In genomic region chr9:79965600-79966392, GRCm38 (mm10) we compare ENCODE assay signal across 13 mouse cellular contexts. TPM values are rescaled to one million over a fixed set of nuclear protein-coding genes. Genes with fewer than 3 reads are reported as not detected.
DNase-seq lines count a peak whose midpoint lies in the region; ATAC-seq lines count a peak whose summit lies in the region.
"Had no signal": no experiment of that assay in that cellular context is flagged by ENCODE, and none has a peak within 500 bp of the region (broad histone marks: within the 10 kb centered on the region; RNA-seq: fewer than 3 reads in every experiment).

No protein-coding gene starts in this region.

- H3K27me3 ChIP-seq in heart, embryonic 11.5 days (ENCODE audit: control insufficient read depth, insufficient read depth, low read length) = no peaks in the 10 kb centered on the region
- H3K27me3 ChIP-seq in heart, embryonic 16.5 days (ENCODE audit: control insufficient read depth, insufficient read depth, low read length) = no peaks in the 10 kb centered on the region
- no peaks in the 10 kb centered on the region for H3K27me3 ChIP-seq in lung, embryonic 15.5 days
- no peaks in the 10 kb centered on the region for H3K27me3 ChIP-seq in forebrain, embryonic 16.5 days (replicated peaks; ENCODE audit: control insufficient read depth, insufficient read depth, low read length)
- H3K27me3 ChIP-seq: forebrain, embryonic 13.5 days; liver, embryonic 15.5 days; neural tube, embryonic 13.5 days had no signal

- H3K9ac ChIP-seq in heart, embryonic 11.5 days (ENCODE audit: low read depth, low read length) = no peak overlapping the region
- H3K9ac ChIP-seq in heart, embryonic 16.5 days (ENCODE audit: low read length) = no peak overlapping the region
- H3K9ac ChIP-seq in lung, embryonic 15.5 days = no peak overlapping the region
- no peak overlapping the region for H3K9ac ChIP-seq in forebrain, embryonic 16.5 days (replicated peaks; ENCODE audit: low read depth, low read length)
- H3K9ac ChIP-seq: forebrain, embryonic 13.5 days; liver, embryonic 15.5 days; neural tube, embryonic 13.5 days had no signal

- H3K4me3 ChIP-seq in heart, embryonic 11.5 days (ENCODE audit: low read depth, low read length) = no peak overlapping the region
- H3K4me3 ChIP-seq in heart, embryonic 16.5 days (ENCODE audit: low read length) = no peak overlapping the region; the same call in 1 of the 2 replicates
- 0 out of 2 replicates have a peak overlapping the region, but pooled peaks have one; percentile 15 for H3K4me3 ChIP-seq in lung, embryonic 15.5 days
- H3K4me3 ChIP-seq in forebrain, embryonic 16.5 days (replicated peaks; ENCODE audit: low read length) = no peak overlapping the region
- H3K4me3 ChIP-seq: forebrain, embryonic 13.5 days; liver, embryonic 15.5 days; neural tube, embryonic 13.5 days had no signal

- WGBS in heart, embryonic 11.5 days (ENCODE audit: insufficient replicate concordance) = 71% methylated on average over 14 of the region's 14 CpGs
- WGBS in heart, embryonic 16.5 days = 46% methylated on average over 14 of the region's 14 CpGs
- 39% methylated on average over 14 of the region's 14 CpGs for WGBS in lung, embryonic 15.5 days
- WGBS in forebrain, embryonic 16.5 days = 89% methylated on average over 14 of the region's 14 CpGs

- H3K9me3 ChIP-seq in heart, embryonic 11.5 days (replicated peaks; ENCODE audit: control insufficient read depth, low read length) = no peaks in the 10 kb centered on the region
- H3K9me3 ChIP-seq in heart, embryonic 16.5 days (replicated peaks; ENCODE audit: control insufficient read depth, low read length) = no peaks in the 10 kb centered on the region
- no peaks in the 10 kb centered on the region for H3K9me3 ChIP-seq in lung, embryonic 15.5 days
- no peaks in the 10 kb centered on the region for H3K9me3 ChIP-seq in forebrain, embryonic 16.5 days (ENCODE audit: control insufficient read depth, low read length)
- H3K9me3 ChIP-seq: forebrain, embryonic 13.5 days; liver, embryonic 15.5 days; neural tube, embryonic 13.5 days had no signal

- H3K27ac ChIP-seq in heart, embryonic 11.5 days (ENCODE audit: low read depth, low read length) = no peak overlapping the region
- peak overlapping the region; percentile 67 for H3K27ac ChIP-seq in heart, embryonic 16.5 days (ENCODE audit: low read length)
- no peak overlapping the region for H3K27ac ChIP-seq in lung, embryonic 15.5 days
- H3K27ac ChIP-seq in forebrain, embryonic 16.5 days (ENCODE audit: low read length) = no peak overlapping the region
- H3K27ac ChIP-seq: forebrain, embryonic 13.5 days; liver, embryonic 15.5 days; neural tube, embryonic 13.5 days had no signal

- no peaks in the 10 kb centered on the region for H3K36me3 ChIP-seq in heart, embryonic 11.5 days (ENCODE audit: control insufficient read depth, insufficient read depth, low read length)
- H3K36me3 ChIP-seq in heart, embryonic 16.5 days (ENCODE audit: control insufficient read depth, insufficient read depth) = no peaks in the 10 kb centered on the region
- H3K36me3 ChIP-seq in lung, embryonic 15.5 days = no peaks in the 10 kb centered on the region
- H3K36me3 ChIP-seq in forebrain, embryonic 16.5 days (ENCODE audit: control insufficient read depth, insufficient read depth) = no peaks in the 10 kb centered on the region
- H3K36me3 ChIP-seq: liver, embryonic 15.5 days; neural tube, embryonic 13.5 days had no signal

- no peak overlapping the region for H3K4me2 ChIP-seq in heart, embryonic 11.5 days
- H3K4me2 ChIP-seq in heart, embryonic 16.5 days (ENCODE audit: low read depth, low read length) = peak overlapping the region; percentile 50
- H3K4me2 ChIP-seq in lung, embryonic 15.5 days = peak overlapping the region; percentile 43
- no peak overlapping the region for H3K4me2 ChIP-seq in forebrain, embryonic 16.5 days (ENCODE audit: low read length)
- H3K4me2 ChIP-seq: forebrain, embryonic 13.5 days; liver, embryonic 15.5 days; neural tube, embryonic 13.5 days had no signal

- peaks cover 43% of the 10 kb centered on the region for H3K4me1 ChIP-seq in heart, embryonic 11.5 days (ENCODE audit: control insufficient read depth, insufficient read depth, low read length)
- H3K4me1 ChIP-seq in heart, embryonic 16.5 days (ENCODE audit: control insufficient read depth, insufficient read depth, low read length) = peaks cover 58% of the 10 kb centered on the region
- peaks cover 35% of the 10 kb centered on the region for H3K4me1 ChIP-seq in lung, embryonic 15.5 days
- no peaks in the 10 kb centered on the region for H3K4me1 ChIP-seq in forebrain, embryonic 16.5 days (replicated peaks; ENCODE audit: control insufficient read depth, insufficient read depth, low read length)
- H3K4me1 ChIP-seq: liver, embryonic 15.5 days had no signal

- peak; percentile 98 for DNase-seq in heart, adult 11 months
- DNase-seq in adrenal gland, postnatal 25 days = peak; percentile 38
- DNase-seq in right cerebral cortex, adult 2 months (ENCODE audit: low spot score in 2 of 2) = no peak
- DNase-seq in cerebellum, adult 11 months = no peak
- DNase-seq: B cell, adult 2 months; cerebellum, adult 9-11 months had no signal

- no peak for ATAC-seq in heart, embryonic 11.5 days (replicated peaks; ENCODE audit: insufficient number of reproducible peaks, low FRiP score, low TSS enrichment)
- ATAC-seq in heart, embryonic 16.5 days (replicated peaks; ENCODE audit: extremely low read depth, insufficient read depth, low FRiP score) = 0 out of 2 replicates have a peak, but pooled peaks have one; percentile 30
- peak; percentile 50; the same call in 1 of the 2 replicates for ATAC-seq in lung, embryonic 15.5 days (ENCODE audit: borderline replicate concordance, extremely low read depth, low FRiP score, low TSS enrichment)
- ATAC-seq in forebrain, embryonic 16.5 days = no peak
- ATAC-seq: forebrain, embryonic 13.5 days had no signal

RNA-seq across cellular contexts. Expression of gene Filip1, which starts 46.9 kb away (rescaled TPM):
- polyA plus RNA-seq in heart, embryonic 11.5 days (2014; fragmentation: Nextera tagmentation; extraction: Ambion mirVana) = 17.0 and 19.8 TPM in 2 replicates
- total RNA-seq in adrenal gland, postnatal 25 days (2021) = 108 and 113 TPM in 2 replicates
- polyA plus RNA-seq in heart, embryonic 16.5 days (2015; fragmentation: Nextera tagmentation; extraction: Ambion mirVana) = 32.1 and 37.9 TPM in 2 replicates
- polyA plus RNA-seq in lung, embryonic 15.5 days (2015; fragmentation: Nextera tagmentation; extraction: Ambion mirVana) = 13.3 and 14.5 TPM in 2 replicates
- polyA plus RNA-seq in forebrain, embryonic 16.5 days (2015; fragmentation: Nextera tagmentation; extraction: Ambion mirVana) = 2.4 and 3.0 TPM in 2 replicates

Comparison
In these comparisons a context has a peak if more than half of its experiments do, and no peak if none do; other contexts are left out.
1. ATAC-seq: peak in heart, embryonic 16.5 days (single experiment) and lung, embryonic 15.5 days (single experiment); none in heart, embryonic 11.5 days (single experiment) and forebrain, embryonic 16.5 days (single experiment).
2. H3K4me2 ChIP-seq: peak in heart, embryonic 16.5 days (single experiment) and lung, embryonic 15.5 days (single experiment); none in heart, embryonic 11.5 days (single experiment) and forebrain, embryonic 16.5 days (single experiment).
3. DNase-seq: peak in heart, adult 11 months (single experiment) and adrenal gland, postnatal 25 days (single experiment); none in right cerebral cortex, adult 2 months (0 of 2) and cerebellum, adult 11 months (single experiment).